Mouse (Mus musculus) cerebellum, adult (tissue): ENCODE data around the gene Fcf1.

Experiments
- ATAC-seq: cut with Nextera tagmentation; 2 replicates; pipeline ENCODE4 v1.9.2; 2017; ENCODE audit warnings: mild to moderate bottlenecking, moderate library complexity, mixed read lengths; ENCODE audit not compliant: insufficient number of reproducible peaks, low FRiP score, low TSS enrichment

The Fcf1 gene

DNA sequence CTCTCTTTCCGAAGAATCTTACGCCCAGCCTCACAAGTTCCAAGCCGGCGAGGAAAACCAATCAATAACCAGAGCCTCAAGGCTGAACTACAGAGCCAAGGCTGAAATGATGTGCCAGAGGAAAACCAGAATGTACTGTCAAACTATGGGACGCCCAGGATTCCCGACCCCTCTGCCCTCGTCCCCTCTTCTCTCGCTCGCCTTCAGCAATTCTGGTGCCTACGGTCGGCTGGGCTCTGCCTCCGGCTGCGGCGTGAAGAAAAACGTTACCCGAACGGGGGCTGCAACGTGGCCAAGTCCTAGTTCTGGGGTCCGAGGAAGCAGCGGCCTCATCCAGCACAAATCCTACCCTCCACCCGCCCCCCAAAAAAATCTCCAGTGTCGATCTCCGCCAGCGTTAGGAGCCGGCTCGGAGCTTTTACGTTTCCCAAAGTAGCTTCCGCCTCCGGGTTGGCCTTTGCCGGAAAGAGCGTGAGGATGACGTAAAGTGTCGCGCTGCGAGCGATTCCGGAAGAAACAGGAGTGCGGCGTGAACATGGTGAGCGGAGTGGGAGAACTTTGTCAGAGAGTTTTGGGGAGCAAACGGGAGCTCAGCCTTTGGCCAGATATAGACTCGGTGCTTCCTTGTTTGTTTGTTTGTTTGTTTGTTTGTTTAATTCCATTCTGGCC, at the start of gene Fcf1, which contains the start of gene Arel1:
Gene Fcf1 (plus strand): TSS at position 470 of the 669 bp plus-strand sequence.
Gene Arel1 (minus strand): TSS at position 473 of the 669 bp plus-strand sequence.
- ATAC-seq: peak; percentile 61; the same call in 1 of the 2 replicates

DNA sequence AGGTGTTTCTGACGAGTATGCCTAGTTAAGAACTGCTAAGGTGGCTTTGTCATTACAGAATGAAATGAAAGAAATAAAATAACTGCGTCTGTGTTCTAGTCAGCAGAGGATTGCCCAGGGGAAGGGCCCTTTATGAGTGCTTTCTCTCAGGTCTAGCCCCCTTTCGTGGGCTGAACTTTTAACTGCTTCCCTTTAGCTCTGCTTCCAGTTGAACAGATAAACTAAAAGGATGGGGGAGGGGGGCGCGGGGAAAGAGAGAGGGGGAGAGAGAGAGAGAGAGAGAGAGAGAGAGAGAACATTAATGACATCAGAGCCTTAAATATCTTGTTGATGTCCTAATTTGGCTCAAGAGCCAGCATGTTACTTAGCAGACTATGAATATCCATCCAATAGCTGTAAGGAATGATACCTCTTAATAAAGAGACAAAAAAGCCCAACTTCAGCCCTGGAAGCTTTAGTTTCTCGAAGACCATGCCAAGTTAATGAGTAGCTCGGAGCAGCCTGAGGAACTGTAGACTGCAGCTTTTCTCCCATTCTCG, 48.7 kb upstream of the Fcf1 start:
- ATAC-seq: no peak

DNA sequence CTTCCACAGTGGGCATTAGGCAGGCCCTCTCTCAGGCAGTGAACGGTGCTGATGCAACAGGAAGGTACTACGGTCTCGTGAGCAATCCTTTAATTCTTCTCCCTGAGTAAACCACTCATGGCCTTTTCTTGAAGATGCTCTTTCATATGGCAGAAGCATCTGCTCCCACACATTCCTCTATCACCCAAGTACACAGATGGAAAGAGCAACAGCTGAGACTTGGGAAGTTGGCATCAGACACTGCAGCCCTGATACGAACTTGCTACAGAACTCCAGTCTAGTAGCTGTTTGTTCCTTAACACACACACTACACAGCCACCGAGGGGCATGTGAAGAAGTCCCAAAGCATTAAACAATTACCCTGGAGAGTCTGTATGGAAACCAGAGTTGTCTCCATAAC, 46.4 kb upstream of the Fcf1 start:
- ATAC-seq: no peak

DNA sequence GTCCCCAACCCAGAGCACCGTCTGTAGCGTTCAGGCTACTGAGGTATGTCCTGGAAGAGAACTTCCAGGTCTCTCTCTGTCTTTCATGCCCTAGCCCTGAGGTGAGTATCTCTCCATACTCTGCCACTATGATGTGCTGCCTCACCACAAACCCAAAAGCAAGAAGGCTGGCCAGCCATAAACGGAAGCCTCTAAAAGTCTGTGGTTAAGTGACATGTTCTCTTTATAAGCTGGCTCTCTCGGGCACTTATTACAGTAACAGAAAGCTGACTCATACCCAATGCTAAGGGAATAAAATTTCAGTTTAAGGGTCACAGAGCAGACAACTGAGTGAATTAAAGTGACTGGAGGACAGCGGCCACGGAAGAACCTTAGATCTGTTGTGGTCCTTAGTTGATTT, 44.2 kb upstream of the Fcf1 start:
- ATAC-seq: no peak

DNA sequence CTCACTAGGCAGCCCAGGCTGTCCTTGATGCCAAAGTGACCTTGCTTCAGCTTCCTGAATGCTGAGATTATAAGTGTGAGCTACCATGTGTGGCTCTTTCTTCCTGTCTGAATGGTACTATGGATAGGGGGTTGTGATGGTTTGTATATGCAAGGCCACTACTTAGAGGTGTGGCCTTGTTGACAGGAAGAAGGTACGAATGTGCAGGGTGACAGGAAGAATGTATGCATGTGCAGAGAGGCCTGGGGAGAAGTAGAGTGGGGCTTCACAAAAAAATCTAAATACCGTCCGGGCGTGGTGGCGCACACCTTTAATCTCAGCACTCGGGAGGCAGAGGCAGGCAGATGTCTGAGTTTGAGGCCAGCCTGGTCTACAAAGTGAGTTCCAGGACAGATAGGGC, 38.5 kb upstream of the Fcf1 start:
- ATAC-seq: no peak

DNA sequence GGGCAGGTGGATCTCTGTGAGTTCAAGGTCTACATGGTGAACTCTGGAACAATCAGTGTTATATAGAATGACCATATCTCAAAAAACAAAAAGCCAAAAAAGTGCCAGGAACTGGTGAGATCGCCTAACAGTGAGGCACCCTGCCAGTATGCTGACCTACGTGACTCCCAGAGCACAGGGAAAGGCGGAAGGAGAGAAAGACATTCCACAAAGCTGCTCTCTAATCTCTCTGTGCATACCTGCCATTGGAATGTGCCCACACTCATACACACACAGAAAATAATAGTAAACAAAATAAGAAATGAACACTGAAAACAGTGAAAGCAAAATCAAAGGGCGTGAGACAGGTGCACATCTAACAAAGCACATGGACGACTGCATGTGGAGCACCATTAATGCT, 35.4 kb upstream of the Fcf1 start:
- no peak for ATAC-seq

DNA sequence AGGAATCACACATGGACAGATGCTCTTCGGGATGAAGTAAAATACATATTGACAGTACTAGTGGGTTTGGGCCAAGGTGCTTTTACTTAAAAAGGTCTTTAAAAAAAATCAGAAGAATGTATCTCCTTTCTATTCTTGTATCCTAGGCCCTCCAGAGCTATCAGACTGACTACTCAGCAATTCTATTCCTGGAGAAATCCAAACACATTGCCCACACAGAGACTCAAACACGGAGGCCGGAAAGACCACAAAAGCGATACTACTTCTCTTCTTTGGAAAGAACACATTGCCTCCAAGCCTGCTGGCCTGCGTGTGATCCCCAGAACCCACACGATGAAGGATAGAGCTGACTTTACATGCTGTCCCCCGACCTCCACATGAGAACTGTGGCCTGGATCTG, 31.6 kb upstream of the Fcf1 start:
- ATAC-seq: no peak

DNA sequence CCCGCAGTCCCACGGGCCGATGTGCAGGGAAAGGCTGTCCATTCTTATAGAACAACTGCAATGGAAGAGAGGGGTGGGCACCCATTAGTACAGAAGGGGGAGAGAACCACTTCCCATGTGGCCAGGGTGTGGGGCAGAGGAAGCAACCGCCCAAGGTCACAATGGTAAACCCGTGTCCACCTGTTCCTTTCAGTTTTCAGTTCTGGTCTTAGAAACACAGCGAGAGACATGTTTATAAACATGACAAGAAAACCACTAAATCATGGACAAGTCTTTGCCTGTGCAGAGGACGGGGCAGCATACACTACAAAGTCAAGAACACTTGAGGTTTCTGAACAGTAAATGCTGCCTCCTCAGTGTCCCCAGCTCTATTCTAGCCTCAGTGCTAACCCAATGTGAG, 30.4 kb upstream of the Fcf1 start:
- ATAC-seq: no peak; the same call in 1 of the 2 replicates

DNA sequence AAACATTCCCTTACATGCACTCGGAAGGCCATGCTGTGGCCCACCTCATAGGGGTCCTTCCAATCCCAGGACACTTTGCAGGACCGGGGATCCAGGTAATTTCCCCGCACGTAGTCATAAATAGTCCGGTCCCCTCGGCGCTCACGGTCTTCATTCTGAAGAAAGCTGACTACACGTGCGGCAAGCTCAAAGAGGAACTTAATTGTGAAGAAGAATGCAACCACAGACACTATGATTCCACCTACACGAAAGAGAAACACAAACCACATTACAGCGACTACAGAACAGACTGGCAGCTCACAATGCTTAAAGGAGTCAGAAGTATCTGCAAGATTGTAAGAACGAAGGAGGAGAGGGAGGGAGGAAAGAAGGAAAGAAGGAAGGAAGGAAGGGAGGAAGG, 29.0 kb upstream of the Fcf1 start:
- no peak for ATAC-seq

DNA sequence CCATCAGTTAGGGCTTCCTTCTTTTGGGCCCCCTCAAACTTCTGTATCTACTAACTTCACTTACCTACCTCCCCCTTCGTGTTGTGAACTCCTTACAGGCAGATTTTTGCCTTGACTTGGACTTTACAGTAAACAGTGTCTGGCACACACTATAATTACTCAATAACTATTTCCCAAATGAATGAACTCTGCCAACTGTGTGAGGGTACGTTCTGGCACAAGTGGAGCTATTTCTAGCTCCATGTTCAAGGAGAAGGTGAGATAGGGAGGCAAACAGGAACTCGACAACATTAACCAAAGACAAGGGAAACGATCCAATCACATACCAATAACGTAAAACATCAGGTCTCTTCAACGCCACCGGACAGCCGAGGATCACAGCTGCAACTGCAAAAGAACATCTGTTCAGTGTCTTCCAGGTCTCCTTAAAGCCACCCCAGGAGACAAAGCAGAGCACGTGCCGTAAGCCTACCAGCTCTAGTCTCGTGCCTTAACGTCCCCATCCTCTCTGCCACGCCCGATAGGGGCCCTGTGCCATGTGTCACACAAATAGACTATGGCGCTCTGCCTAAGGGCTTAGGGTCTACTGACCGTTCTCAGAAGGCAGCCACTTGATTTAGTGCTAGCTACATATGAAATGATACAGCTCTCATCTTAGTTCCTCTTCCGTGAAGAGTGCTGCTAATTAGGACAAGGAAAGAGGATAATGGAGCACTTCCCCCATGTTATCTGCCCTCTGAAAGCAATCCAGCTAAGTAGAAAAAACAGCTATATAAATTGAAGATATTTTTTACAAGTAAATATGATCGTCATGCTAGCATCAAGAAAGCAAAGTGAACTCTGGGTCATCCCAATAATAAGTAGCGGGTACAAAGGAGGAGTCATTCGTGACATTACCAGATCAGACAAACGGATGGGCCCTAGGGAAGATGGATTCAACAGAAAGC, 27.4 kb upstream of the Fcf1 start:
- no peak for ATAC-seq

DNA sequence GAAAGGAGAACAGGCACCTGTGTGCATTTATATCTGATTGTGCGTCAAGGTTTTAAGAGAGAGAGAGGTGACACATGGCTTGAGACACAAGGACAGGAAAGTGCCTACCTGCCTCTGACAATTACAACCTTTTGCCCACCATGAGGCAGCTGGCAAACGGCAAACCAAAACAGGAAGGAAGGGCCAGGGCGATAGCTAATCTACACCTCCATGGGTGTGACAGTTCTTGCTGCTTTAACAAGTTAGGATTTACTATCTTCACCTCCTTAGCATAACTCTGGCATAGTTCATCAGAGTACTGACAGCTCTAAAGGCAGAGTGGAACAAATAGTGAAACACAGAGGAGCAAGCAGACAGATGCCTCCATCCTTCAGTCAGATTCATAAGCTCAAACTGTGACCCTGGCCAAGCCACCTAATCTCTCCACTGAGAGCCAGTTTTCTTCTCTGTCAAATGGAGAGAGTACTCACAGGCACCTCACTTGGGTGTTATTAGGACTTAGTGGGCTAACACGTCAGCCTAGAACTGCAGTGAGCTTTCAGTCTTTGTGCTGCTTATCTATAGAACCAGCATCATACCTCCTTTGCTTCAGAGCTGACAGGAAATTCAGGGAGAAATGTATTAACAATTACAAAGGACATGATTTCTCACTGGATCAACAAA, 26.4 kb upstream of the Fcf1 start:
- ATAC-seq: no peak

DNA sequence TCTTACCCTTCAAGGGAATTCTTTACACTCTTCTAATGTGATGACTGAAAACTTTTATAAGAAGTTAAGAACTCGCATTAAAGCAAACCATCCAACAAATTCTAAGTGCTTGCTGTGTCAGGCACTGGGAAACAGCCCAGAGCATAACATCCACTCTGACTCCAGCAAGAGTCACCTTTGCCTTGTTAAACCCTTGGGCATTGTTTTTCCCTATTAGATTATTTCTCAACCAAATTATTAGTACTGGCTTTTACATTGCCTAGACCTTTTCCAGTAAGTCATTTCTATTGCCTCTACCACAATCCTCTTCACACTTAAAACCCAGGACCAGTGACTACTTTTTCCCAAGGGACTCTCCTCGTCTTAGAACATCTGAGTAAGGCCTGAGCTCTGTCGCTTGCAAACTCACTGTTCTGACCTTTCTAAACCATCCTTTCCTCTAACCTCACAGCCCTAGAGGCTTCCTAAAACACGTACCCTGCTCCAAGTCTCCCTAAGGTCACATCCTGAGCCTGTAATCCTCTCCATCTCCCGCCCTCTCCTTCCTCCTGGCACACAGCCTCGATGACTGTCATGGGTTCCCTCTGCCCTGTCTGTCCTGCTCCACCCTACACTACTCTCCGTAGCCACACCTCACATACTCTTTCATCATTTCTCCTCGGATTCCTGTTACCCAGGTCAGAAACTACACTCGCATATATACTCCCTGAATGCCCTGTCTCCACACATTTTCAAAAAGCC, 25.7 kb upstream of the Fcf1 start:
- ATAC-seq: no peak

DNA sequence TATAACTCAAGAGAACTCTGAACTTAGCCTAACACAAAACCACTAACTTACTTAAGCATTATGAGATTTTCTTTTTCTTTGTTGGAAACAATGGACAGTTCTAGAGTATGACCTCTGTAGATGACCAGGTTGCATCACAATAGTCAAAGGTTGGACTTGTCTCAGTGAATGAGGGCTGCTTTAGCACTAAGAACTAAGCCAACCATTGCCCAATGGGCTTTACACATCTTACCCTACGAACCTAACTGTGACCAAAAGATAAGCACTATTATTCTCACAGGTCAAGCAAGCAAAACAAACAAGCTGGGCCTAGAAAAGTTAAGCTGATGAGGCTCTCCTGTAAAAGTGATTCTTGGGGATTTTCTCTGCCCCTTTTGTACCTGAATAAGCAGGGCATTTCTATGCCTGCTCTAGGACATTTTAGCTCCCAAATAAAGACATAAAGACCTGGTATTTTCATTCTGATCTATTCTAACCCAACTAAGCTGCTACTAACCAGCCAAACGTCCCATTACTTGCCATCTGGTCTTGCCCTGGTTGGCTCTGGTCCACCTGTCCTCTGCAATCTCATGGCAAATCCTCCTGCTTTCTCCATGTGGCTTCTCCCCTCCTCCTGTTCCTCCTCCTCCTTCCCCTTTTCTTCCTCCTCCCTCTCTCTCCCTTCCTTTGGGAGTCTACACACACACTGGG, 22.7 kb upstream of the Fcf1 start:
- ATAC-seq: peak; percentile 79

DNA sequence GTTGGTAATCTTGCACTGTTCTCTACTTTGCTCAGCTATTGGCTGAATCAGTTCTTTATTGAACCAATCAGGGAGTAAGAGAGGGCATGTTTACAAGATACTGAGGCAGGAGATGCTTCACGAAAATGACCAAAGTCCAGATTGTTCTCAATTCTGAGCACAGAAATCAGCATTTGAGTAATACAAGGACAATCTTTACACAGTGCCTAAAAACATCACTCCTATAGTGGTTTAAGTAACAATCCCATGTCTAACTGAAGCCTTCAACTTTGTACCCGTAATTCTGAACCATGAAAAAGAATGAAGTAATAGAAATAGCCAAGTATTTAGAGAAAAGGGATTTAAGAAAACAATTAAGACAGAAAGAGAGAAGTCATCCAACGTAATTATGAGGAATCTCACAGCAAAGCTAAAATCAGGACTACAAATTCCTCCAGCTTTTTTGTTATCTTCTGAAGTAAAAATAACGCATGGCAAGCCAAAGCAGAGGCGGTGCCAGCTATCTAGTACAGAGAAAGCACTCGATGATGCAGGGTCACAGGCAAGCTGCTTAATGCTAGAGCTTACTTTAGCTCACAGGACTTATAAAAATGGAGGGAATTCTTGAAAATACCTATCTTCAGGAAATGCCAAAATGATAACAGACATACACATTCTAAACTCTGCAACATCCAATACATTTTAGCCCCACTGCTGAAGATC, 22.0 kb upstream of the Fcf1 start:
- no peak for ATAC-seq

DNA sequence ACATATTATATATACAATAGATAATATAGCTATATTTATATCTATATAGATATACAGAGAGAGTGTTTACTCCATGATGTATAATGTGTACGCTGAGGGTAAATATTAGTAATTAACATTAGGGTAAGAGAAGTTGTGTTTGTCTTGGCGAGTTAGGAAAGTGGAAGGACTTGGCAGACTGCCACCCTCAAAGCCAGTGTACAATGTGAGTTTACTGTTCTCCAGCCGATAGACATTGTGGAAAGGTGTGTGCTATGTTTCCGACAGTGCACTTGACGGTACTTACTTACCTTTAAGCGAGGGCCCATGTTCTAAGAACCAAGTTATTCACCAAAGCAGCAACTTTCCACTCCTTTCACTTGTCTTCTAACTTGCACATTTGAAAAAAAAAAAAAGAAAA, 19.9 kb upstream of the Fcf1 start:
- ATAC-seq: no peak

DNA sequence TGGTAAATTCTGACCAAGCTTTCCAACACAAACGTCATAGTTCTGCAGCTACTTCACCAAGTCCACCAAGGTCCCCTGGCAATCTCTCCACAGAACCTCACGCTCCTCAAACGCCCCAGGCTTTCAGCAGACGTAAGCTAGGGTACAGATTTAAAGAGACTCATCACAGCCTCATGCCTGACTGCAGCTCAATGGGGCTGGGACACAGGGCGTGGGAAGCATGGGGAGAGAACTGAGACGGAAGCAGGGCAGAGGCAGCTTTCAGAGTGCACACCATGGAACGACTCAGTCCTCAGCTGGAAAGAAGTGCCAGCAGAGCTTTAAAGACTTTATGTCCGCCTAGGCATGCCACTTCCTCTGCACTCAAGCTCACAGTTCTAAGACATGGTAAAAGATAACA, 19.2 kb upstream of the Fcf1 start:
- ATAC-seq: no peak

DNA sequence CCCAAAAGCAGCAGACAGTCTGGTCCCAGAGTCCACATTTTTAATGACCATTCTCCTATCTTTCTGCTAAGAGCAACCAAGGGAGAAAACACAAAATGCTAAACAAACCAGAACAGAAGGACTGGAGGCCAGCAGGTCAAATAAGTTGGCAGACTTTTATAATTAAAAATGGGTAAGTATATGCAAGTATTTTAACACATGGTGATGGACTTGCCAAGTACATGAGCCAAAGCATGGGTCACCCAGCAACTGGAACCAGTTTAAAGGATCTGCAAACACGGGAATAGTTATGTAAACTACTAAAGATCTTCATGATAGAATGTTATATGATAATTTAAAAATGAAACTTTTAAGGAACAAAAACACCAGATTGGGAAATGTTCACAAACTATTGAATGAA, 18.3 kb upstream of the Fcf1 start:
- ATAC-seq: no peak

DNA sequence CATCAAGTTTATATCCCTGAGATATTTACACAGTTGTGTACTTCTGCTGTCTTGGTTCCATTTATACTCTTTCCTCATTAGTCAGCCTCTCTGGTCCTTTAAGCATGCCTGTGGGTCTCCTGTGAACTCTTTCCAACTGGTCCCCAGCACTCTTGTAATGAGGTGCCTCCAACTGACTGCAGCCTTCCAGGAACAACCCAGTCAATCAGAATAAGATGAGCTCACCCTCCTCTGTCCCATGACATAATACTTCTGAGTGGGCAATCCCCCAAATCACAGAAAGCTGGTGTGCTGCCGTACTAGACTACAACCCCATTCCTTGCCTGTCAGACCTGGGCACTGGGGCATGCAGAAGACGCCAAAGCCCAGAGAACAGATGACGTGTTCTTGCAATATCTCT, 14.4 kb upstream of the Fcf1 start:
- ATAC-seq: no peak

DNA sequence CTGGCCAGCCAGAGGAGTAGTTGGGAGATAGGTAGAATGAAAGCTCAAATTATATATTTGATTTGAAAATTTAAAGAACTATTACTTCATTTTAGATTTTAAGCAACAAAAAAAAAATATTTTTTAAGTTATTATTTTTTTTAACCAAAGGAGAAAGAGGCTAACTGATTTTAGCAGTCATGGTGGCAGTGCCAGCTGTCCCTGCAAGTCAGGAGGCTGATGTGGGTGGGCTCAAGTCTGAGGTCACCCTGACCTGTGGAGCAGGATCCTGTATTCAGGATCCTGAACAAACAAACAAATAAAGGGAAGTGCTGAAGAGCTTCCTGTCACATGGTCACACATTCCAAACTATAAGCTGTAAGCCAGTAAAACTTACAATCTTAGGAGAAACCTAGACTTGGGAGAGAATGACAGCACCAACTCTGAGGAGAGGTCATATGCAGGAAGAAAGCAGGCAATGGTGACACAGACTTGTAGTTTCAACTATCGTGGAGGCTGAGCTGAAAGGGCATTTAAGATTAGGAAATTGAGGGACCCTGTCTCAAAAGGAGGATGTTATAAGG, 11.8 kb upstream of the Fcf1 start:
- ATAC-seq: no peak
